Mouse (Mus musculus) MEL (cell line): ENCODE results near the gene Tmem88. TPM values are rescaled to one million over a fixed set of nuclear protein-coding genes. Genes with fewer than 3 reads are reported as not detected.

Source experiments
- DNase-seq: peaks from one replicate; pipeline ENCODE4 v3.0.0; 2011; ENCODE audit warnings: low read depth, low spot score
- H3K27ac ChIP-seq: 2 replicates; pipeline ENCODE4 v1.5.1; 2012; ENCODE audit warnings: low read depth, mild to moderate bottlenecking, control low read depth, low read length, moderate library complexity; ENCODE audit not compliant: control insufficient read depth
- H3K27me3 ChIP-seq, 2 experiments: fragments of 150-350 bp in 1 of 2; sonication (generic) in 1 of 2; 2 replicates each; pipeline ENCODE4 v1.6.1; 2012; ENCODE audit warnings: low read length in 2 of 2, mild to moderate bottlenecking in 2 of 2, improper control_type of control experiment in 1 of 2, moderate library complexity in 1 of 2; ENCODE audit not compliant: insufficient read depth in 2 of 2, control insufficient read depth in 1 of 2
- H3K36me3 ChIP-seq, 2 experiments: 2 replicates each; pipeline ENCODE4 v1.6.1; 2012 to 2014; ENCODE audit warnings: low read length in 2 of 2, improper control_type of control experiment in 1 of 2, inconsistent platforms in 1 of 2, mild to moderate bottlenecking in 1 of 2; ENCODE audit not compliant: insufficient read depth in 2 of 2, control insufficient read depth in 1 of 2
- H3K4me1 ChIP-seq, 2 experiments: fragments of 150-350 bp in 1 of 2; sonication (generic) in 1 of 2; 2 replicates each; pipeline ENCODE4 v1.6.1; 2012; ENCODE audit warnings: low read length in 2 of 2, improper control_type of control experiment in 1 of 2, mild to moderate bottlenecking in 1 of 2; ENCODE audit not compliant: insufficient read depth in 2 of 2, control insufficient read depth in 1 of 2
- H3K4me3 ChIP-seq, 2 experiments: fragments of 150-350 bp in 1 of 2; sonication (generic) in 1 of 2; 2 replicates each; pipeline ENCODE4 v1.5.1; 2012; ENCODE audit warnings: low read depth in 2 of 2, low read length in 2 of 2, mild to moderate bottlenecking in 2 of 2, moderate library complexity in 2 of 2, control low read depth in 1 of 2, improper control_type of control experiment in 1 of 2; ENCODE audit not compliant: control insufficient read depth in 1 of 2, insufficient read depth in 1 of 2
- H3K79me2 ChIP-seq: 2 replicates; pipeline ENCODE4 v1.6.1; 2012; ENCODE audit warnings: mild to moderate bottlenecking, low read length, moderate library complexity; ENCODE audit not compliant: control insufficient read depth, poor library complexity, insufficient read depth
- H3K9ac ChIP-seq: 2 replicates; pipeline ENCODE4 v1.6.1; 2012; ENCODE audit warnings: low read depth, mild to moderate bottlenecking, control low read depth, low read length, moderate library complexity; ENCODE audit not compliant: control insufficient read depth, poor library complexity, severe bottlenecking
- H3K9me3 ChIP-seq: fragments of 150-350 bp; sonication (generic); replicated peaks from 2 replicates; pipeline ENCODE4 v1.6.1; 2012; ENCODE audit warnings: mild to moderate bottlenecking, low read length, improper control_type of control experiment, moderate library complexity; ENCODE audit not compliant: insufficient read depth
- E2F4 ChIP-seq: IDR thresholded peaks from 2 replicates; pipeline ENCODE4 v1.6.1; 2011; ENCODE audit warnings: low read depth, low read length, improper control_type of control experiment, borderline replicate concordance
- ETS1 ChIP-seq: IDR thresholded peaks from 2 replicates; pipeline ENCODE4 v1.6.1; 2012; ENCODE audit warnings: low read depth, mild to moderate bottlenecking, inconsistent platforms, low read length, improper control_type of control experiment, moderate library complexity
- KAT2A ChIP-seq: conservative IDR thresholded peaks from 2 replicates; pipeline ENCODE4 v1.6.1; 2012; ENCODE audit warnings: low read depth, low read length, improper control_type of control experiment, inconsistent platforms
- MAFK ChIP-seq: IDR thresholded peaks from 2 replicates; pipeline ENCODE4 v1.6.1; 2011; ENCODE audit warnings: low read depth, mild to moderate bottlenecking, low read length, improper control_type of control experiment, borderline replicate concordance
- NELFE ChIP-seq: IDR thresholded peaks from 2 replicates; pipeline ENCODE4 v1.6.1; 2011; ENCODE audit warnings: low read depth, low read length, improper control_type of control experiment
- SIN3A ChIP-seq: IDR thresholded peaks from 2 replicates; pipeline ENCODE4 v1.6.1; 2012; ENCODE audit warnings: low read length, improper control_type of control experiment, inconsistent platforms
- TBP ChIP-seq: IDR thresholded peaks from 2 replicates; pipeline ENCODE4 v1.8.0; 2011; ENCODE audit warnings: low read depth, low read length, improper control_type of control experiment
- TCF12 ChIP-seq: IDR thresholded peaks from 2 replicates; pipeline ENCODE4 v1.6.1; 2014; ENCODE audit warnings: low read depth, mild to moderate bottlenecking, inconsistent platforms, low read length, improper control_type of control experiment, moderate library complexity
- UBTF ChIP-seq: IDR thresholded peaks from 2 replicates; pipeline ENCODE4 v1.6.1; 2012; ENCODE audit warnings: low read depth, mild to moderate bottlenecking, inconsistent platforms, low read length, improper control_type of control experiment, moderate library complexity, borderline replicate concordance; ENCODE audit not compliant: insufficient read depth
- USF1 ChIP-seq: IDR thresholded peaks from 2 replicates; pipeline ENCODE4 v1.6.1; 2014; ENCODE audit warnings: low read depth, mild to moderate bottlenecking, inconsistent platforms, low read length, improper control_type of control experiment, moderate library complexity
- USF2 ChIP-seq, 2 experiments: IDR thresholded peaks; 2 replicates each; pipeline ENCODE4 v1.6.1; 2011 to 2012; ENCODE audit warnings: improper control_type of control experiment in 2 of 2, low read length in 2 of 2, borderline replicate concordance in 1 of 2, inconsistent platforms in 1 of 2, low read depth in 1 of 2, mild to moderate bottlenecking in 1 of 2; ENCODE audit not compliant: insufficient read depth in 1 of 2
- ZMIZ1 ChIP-seq: IDR thresholded peaks from 2 replicates; pipeline ENCODE4 v1.6.1; 2012; ENCODE audit warnings: low read depth, mild to moderate bottlenecking, inconsistent platforms, low read length, improper control_type of control experiment, moderate library complexity
- ZNF384 ChIP-seq: IDR thresholded peaks from 2 replicates; pipeline ENCODE4 v1.6.1; 2012; ENCODE audit warnings: low read depth, mild to moderate bottlenecking, inconsistent platforms, low read length, improper control_type of control experiment
- polyA plus RNA-seq, 2 experiments: library from polyadenylated mRNA; stranded (reverse) in 1 of 2; unstranded in 1 of 2; fragments of >175 nt in 1 of 2; fragments of >200 nt in 1 of 2; gene quantifications; 2 replicates each; pipeline versions ENCODE4 v1.2.1 to v1.2.4; 2012; ENCODE audit warnings: low replicate concordance in 2 of 2, low read depth in 1 of 2; ENCODE audit not compliant: insufficient read length in 2 of 2, insufficient read depth in 1 of 2, missing spikeins in 1 of 2
- total RNA-seq: library from RNA; depleted of rRNA; stranded (reverse); fragments of 300-350 nt; gene quantifications from 2 replicates; pipeline ENCODE4 v1.2.3, GENCODE M21; 2012

The Tmem88 gene
- total and polyA plus RNA-seq, 3 experiments, result 0.39 to 0.45 TPM; not detected in 1

GRCm38 (mm10) chr11:69423885-69424284 lies 25.9 kb upstream of the Tmem88 start:
- Histone ChIP-seq H3K4me1 (peaks cover 3 to 21% of the 10 kb centered on the region in 2 experiments), H3K9ac (no peak overlapping the region), H3K27ac (no peak overlapping the region)
- TF ChIP-seq SIN3A, result no peak
- no peak for TF ChIP-seq ZMIZ1
- TF ChIP-seq, all 39 proteins: peak for 0
- no peaks in the 10 kb centered on the region for H3K9me3 ChIP-seq
- H3K36me3 ChIP-seq, result peaks cover 0 to 9% of the 10 kb centered on the region in 2 experiments; a peak in 2 of 4 replicates
- H3K4me3 ChIP-seq, result no peak overlapping the region
- H3K79me2 ChIP-seq, result no peaks in the 10 kb centered on the region
- H3K27me3 ChIP-seq, result peaks cover 0 to 1% of the 10 kb centered on the region in 2 experiments; a peak in 1 of 4 replicates
- no peak for DNase-seq

DNA sequence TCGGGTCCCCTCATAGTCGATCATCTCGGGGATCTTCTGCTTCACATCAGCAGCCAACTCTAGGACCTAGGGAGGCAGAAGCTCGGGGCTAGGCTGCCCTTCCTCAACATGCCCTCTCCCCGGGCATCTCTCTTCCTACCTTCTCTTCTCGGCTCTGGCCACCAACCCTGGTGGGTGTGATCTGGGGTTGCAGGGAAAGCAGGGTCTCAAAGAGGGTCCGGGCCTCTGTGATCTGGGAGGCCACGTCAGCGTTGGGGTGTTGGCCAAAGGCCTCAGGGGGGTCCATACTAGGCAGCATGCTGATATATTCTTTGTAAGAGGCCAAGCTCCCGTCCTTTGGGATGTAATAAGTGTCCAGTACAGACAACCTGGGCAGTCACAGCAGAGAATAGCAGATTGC lies 24.8 kb upstream of the Tmem88 start:
- H3K4me3 ChIP-seq, result no peak overlapping the region
- TF ChIP-seq MAFK (no peak), KAT2A (no peak), E2F4 (no peak), USF2 (IDR thresholded peaks at IDR 0.05; ENCODE audit: borderline replicate concordance in 1 of 2, insufficient read depth in 1 of 2, low read depth in 1 of 2, low read length in 2 of 2) (no peak), TBP (no peak), ETS1 (no peak), TCF12 (no peak), UBTF (no peak), NELFE (no peak), USF1 (no peak), ZNF384 (no peak)
- no peak overlapping the region for H3K27ac ChIP-seq
- H3K27me3 ChIP-seq, result peaks cover 0 to 1% of the 10 kb centered on the region in 2 experiments; a peak in 1 of 4 replicates
- no peak overlapping the region for H3K9ac ChIP-seq
- peaks cover 3 to 21% of the 10 kb centered on the region in 2 experiments for H3K4me1 ChIP-seq
- H3K9me3 ChIP-seq, result no peaks in the 10 kb centered on the region
- H3K79me2 ChIP-seq, result no peaks in the 10 kb centered on the region; the same call in 1 of the 2 replicates
- H3K36me3 ChIP-seq, result peaks cover 0 to 9% of the 10 kb centered on the region in 2 experiments; a peak in 2 of 4 replicates
- DNase-seq, result no peak
